Mouse (Mus musculus): Measurements from ENCODE around the gene Hbb-bs. TPM values are rescaled to one million over a fixed set of nuclear protein-coding genes. Genes with fewer than 3 reads are reported as not detected.
"Not testable (repeated sequence)": the region's sequence is repeated elsewhere in the genome, so short reads cannot be mapped to it uniquely, and the experiment has no call there.

Hbb-bs gene
- total RNA-seq, 1 experiment = not detected

- Histone ChIP-seq H3K4me1 (ENCODE audit: control insufficient read depth in 2 of 2, insufficient read depth in 2 of 2, low read length in 2 of 2, poor library complexity in 1 of 2) (no peaks in the 10 kb centered on the region), H3K9ac (ENCODE audit: insufficient read depth, low read depth, low read length, poor library complexity, severe bottlenecking) (no peak within 1 kb of the TSS), H3K36me3 (ENCODE audit: control insufficient read depth, insufficient read depth, low read length, poor library complexity, severe bottlenecking) (no peaks in the 10 kb centered on the region), H3K27ac (ENCODE audit: insufficient read depth, low read depth, low read length, poor library complexity, severe bottlenecking) (no peak within 1 kb of the TSS), H3K9me3 (ENCODE audit: control insufficient read depth, insufficient read depth, low read depth, low read length) (no peaks in the 10 kb centered on the region), H3K4me3 (ENCODE audit: insufficient read depth in 1 of 2, low read depth in 1 of 2, low read length in 2 of 2, poor library complexity in 1 of 2, severe bottlenecking in 1 of 2) (no peak within 1 kb of the TSS)
- DNase-seq (ENCODE audit: low read depth, low spot score) = no peak
- TF ChIP-seq ZC3H11A (IDR thresholded peaks at IDR 0.05; ENCODE audit: borderline replicate concordance, low read depth, low read length) (no peak), MAFK (IDR thresholded peaks at IDR 0.05; ENCODE audit: insufficient read depth, low read depth, low read length) (no peak), ZNF384 (IDR thresholded peaks at IDR 0.05; ENCODE audit: low read depth, low read length) (no peak), CHD2 (IDR thresholded peaks at IDR 0.05; ENCODE audit: low read depth, low read length) (no peak), HCFC1 (IDR thresholded peaks at IDR 0.05; ENCODE audit: borderline replicate concordance, insufficient read depth, low read length) (no peak)
- in situ Hi-C loops (cut with MboI; ENCODE audit: low sequenced_read_pairs in 2 of 2, unreplicated experiment in 2 of 2) = no loop called here
Observed at GRCm38 (mm10) chr7:103779598-103779997, 48.3 kb downstream of the Hbb-bs start, which contains the start of gene Olfr68. Gene Olfr68 (minus strand): TSS chr7:103779698.

GRCm38 (mm10) chr7:103777652-103778051 is 50.2 kb downstream of the Hbb-bs start:
- H3K9me3 ChIP-seq (ENCODE audit: control insufficient read depth, insufficient read depth, low read depth, low read length); H3K4me1 ChIP-seq (ENCODE audit: control insufficient read depth in 2 of 2, insufficient read depth in 2 of 2, low read length in 2 of 2, poor library complexity in 1 of 2); H3K27ac ChIP-seq (ENCODE audit: insufficient read depth, low read depth, low read length, poor library complexity, severe bottlenecking); H3K4me3 ChIP-seq (ENCODE audit: insufficient read depth in 1 of 2, low read depth in 1 of 2, low read length in 2 of 2, poor library complexity in 1 of 2, severe bottlenecking in 1 of 2); in situ Hi-C loops (cut with MboI; ENCODE audit: low sequenced_read_pairs in 2 of 2, unreplicated experiment in 2 of 2); H3K36me3 ChIP-seq (ENCODE audit: control insufficient read depth, insufficient read depth, low read length, poor library complexity, severe bottlenecking); DNase-seq (ENCODE audit: low read depth, low spot score); H3K9ac ChIP-seq (ENCODE audit: insufficient read depth, low read depth, low read length, poor library complexity, severe bottlenecking): not testable (repeated sequence)

Other genes with a start within 250 kb of the Hbb-bs start
- gene Olfr618, start 238.0 kb downstream of the Hbb-bs start, total RNA-seq (2012; rRNA removed) = not detected in 2 replicates
- not detected in 2 replicates for gene Olfr619, start 227.5 kb downstream of the Hbb-bs start, total RNA-seq (2012; rRNA removed)
- not detected in 2 replicates for gene Olfr620, start 215.6 kb downstream of the Hbb-bs start, total RNA-seq (2012; rRNA removed)
- gene Olfr622, start 185.4 kb downstream of the Hbb-bs start, total RNA-seq (2012; rRNA removed) = not detected in 2 replicates
- gene Olfr623, start 164.4 kb downstream of the Hbb-bs start, total RNA-seq (2012; rRNA removed) = not detected in 2 replicates
- gene Olfr624, start 156.9 kb downstream of the Hbb-bs start, total RNA-seq (2012; rRNA removed) = 0.04 TPM in 1 of 2 replicates, not detected in the other
- not detected in 2 replicates for gene Olfr625-ps1, start 145.4 kb downstream of the Hbb-bs start, total RNA-seq (2012; rRNA removed)
- gene Olfr243, start 113.4 kb downstream of the Hbb-bs start, total RNA-seq (2012; rRNA removed) = not detected in 2 replicates
- gene Olfr628, start 97.7 kb downstream of the Hbb-bs start, total RNA-seq (2012; rRNA removed) = not detected in 2 replicates
- gene Olfr629, start 83.2 kb downstream of the Hbb-bs start, total RNA-seq (2012; rRNA removed) = not detected in 2 replicates
- not detected in 2 replicates for gene Olfr630, start 70.8 kb downstream of the Hbb-bs start, total RNA-seq (2012; rRNA removed)
- gene Olfr69, start 56.5 kb downstream of the Hbb-bs start, total RNA-seq (2012; rRNA removed) = not detected in 2 replicates
- not detected in 2 replicates for gene Olfr68, start 48.4 kb downstream of the Hbb-bs start, total RNA-seq (2012; rRNA removed)
- gene Olfr67, start 36.3 kb downstream of the Hbb-bs start, total RNA-seq (2012; rRNA removed) = not detected in 2 replicates
- not detected in 2 replicates for gene Hbb-bt, start 14.1 kb downstream of the Hbb-bs start, total RNA-seq (2012; rRNA removed)
- not detected in 2 replicates for gene Hbb-bh2, start 12.4 kb upstream of the Hbb-bs start, total RNA-seq (2012; rRNA removed)
- gene Hbb-bh1, start 15.1 kb upstream of the Hbb-bs start, total RNA-seq (2012; rRNA removed) = not detected in 2 replicates
- not detected in 2 replicates for gene Hbb-y, start 25.1 kb upstream of the Hbb-bs start, total RNA-seq (2012; rRNA removed)
- gene Olfr66, start 58.2 kb upstream of the Hbb-bs start, total RNA-seq (2012; rRNA removed) = not detected in 2 replicates
- gene Olfr64, start 66.4 kb upstream of the Hbb-bs start, total RNA-seq (2012; rRNA removed) = not detected in 2 replicates
- not detected in 2 replicates for gene Olfr65, start 75.4 kb upstream of the Hbb-bs start, total RNA-seq (2012; rRNA removed)
- not detected in 2 replicates for gene Olfr631, start 100.7 kb upstream of the Hbb-bs start, total RNA-seq (2012; rRNA removed)
- gene Olfr632, start 106.3 kb upstream of the Hbb-bs start, total RNA-seq (2012; rRNA removed) = not detected in 2 replicates
- not detected in 2 replicates for gene Olfr633, start 116.3 kb upstream of the Hbb-bs start, total RNA-seq (2012; rRNA removed)
- not detected in 2 replicates for gene Olfr635, start 143.1 kb upstream of the Hbb-bs start, total RNA-seq (2012; rRNA removed)
- gene Olfr638, start 170.7 kb upstream of the Hbb-bs start, total RNA-seq (2012; rRNA removed) = not detected in 2 replicates
- gene Olfr639, start 189.2 kb upstream of the Hbb-bs start, total RNA-seq (2012; rRNA removed) = 0.42 and 0.45 TPM in 2 replicates
- gene Olfr640, start 197.5 kb upstream of the Hbb-bs start, total RNA-seq (2012; rRNA removed) = not detected in 2 replicates
- not detected in 2 replicates for gene Olfr641, start 207.3 kb upstream of the Hbb-bs start, total RNA-seq (2012; rRNA removed)
- not detected in 2 replicates for gene Olfr642, start 224.6 kb upstream of the Hbb-bs start, total RNA-seq (2012; rRNA removed)
- not detected in 2 replicates for gene 4930516K23Rik, start 233.3 kb upstream of the Hbb-bs start, total RNA-seq (2012; rRNA removed)
- gene Olfr644, start 243.8 kb upstream of the Hbb-bs start, total RNA-seq (2012; rRNA removed) = not detected in 2 replicates